Mouse (Mus musculus) CH12.LX (cell line): ENCODE measurements around the gene Sun1. TPM values are rescaled to one million over a fixed set of nuclear protein-coding genes. Genes with fewer than 3 reads are reported as not detected.

Source experiments
- DNase-seq: peaks from one replicate; pipeline ENCODE4 v3.0.0-alpha.2; 2013; ENCODE audit errors: extremely low read depth
- H3K27ac ChIP-seq: 2 replicates; pipeline ENCODE4 v1.5.1; 2012; ENCODE audit warnings: low read depth, mild to moderate bottlenecking, control low read depth, moderate library complexity; ENCODE audit not compliant: insufficient read depth
- H3K27me3 ChIP-seq: replicated peaks from 2 replicates; pipeline ENCODE3; 2012; ENCODE audit warnings: inconsistent platforms
- H3K36me3 ChIP-seq, 2 experiments: replicated peaks in 1 of 2; 2 replicates each; pipeline versions ENCODE3 to v1.6.1; 2012; ENCODE audit warnings: inconsistent platforms in 1 of 2, low read length in 1 of 2, mild to moderate bottlenecking in 1 of 2, mixed read lengths in 1 of 2, moderate library complexity in 1 of 2; ENCODE audit not compliant: control insufficient read depth in 1 of 2, insufficient read depth in 1 of 2
- H3K4me1 ChIP-seq, 2 experiments: 2 replicates each; pipeline ENCODE4 v1.6.1; 2012; ENCODE audit warnings: inconsistent platforms in 1 of 2, moderate library complexity in 1 of 2; ENCODE audit not compliant: insufficient read depth in 2 of 2, control insufficient read depth in 1 of 2
- H3K4me2 ChIP-seq: 2 replicates; pipeline ENCODE4 v1.6.1; 2012; ENCODE audit warnings: low read depth, mild to moderate bottlenecking, control low read depth; ENCODE audit not compliant: poor library complexity, insufficient read depth, severe bottlenecking
- H3K4me3 ChIP-seq, 3 experiments: fragments of 150-350 bp in 1 of 3; sonication (generic) in 1 of 3; replicated peaks in 1 of 3; 2 replicates each; pipeline versions ENCODE3 to v1.5.1; 2011 to 2012; ENCODE audit warnings: low read depth in 2 of 3, low read length in 2 of 3, mild to moderate bottlenecking in 2 of 3, moderate library complexity in 2 of 3, control low read depth in 1 of 3, improper control_type of control experiment in 1 of 3, inconsistent platforms in 1 of 3, mixed read lengths in 1 of 3; ENCODE audit not compliant: poor library complexity in 1 of 3
- H3K79me2 ChIP-seq: replicated peaks from 2 replicates; pipeline ENCODE4 v1.6.1; 2012; ENCODE audit warnings: mild to moderate bottlenecking, moderate library complexity; ENCODE audit not compliant: control insufficient read depth, poor library complexity, insufficient read depth, severe bottlenecking; ENCODE audit errors: extremely low read depth
- H3K9ac ChIP-seq: 2 replicates; pipeline ENCODE4 v1.6.1; 2012; ENCODE audit warnings: low read depth, mild to moderate bottlenecking, control low read depth, moderate library complexity; ENCODE audit not compliant: insufficient read depth
- H3K9me3 ChIP-seq: replicated peaks from 2 replicates; pipeline ENCODE3; 2012; ENCODE audit warnings: low read length, inconsistent platforms, mixed read lengths
- CHD1 ChIP-seq: IDR thresholded peaks from 2 replicates; pipeline ENCODE4 v1.6.1; 2012; ENCODE audit warnings: low read depth, low read length, improper control_type of control experiment, inconsistent platforms
- E2F4 ChIP-seq: IDR thresholded peaks from 2 replicates; pipeline ENCODE4 v1.6.1; 2011; ENCODE audit warnings: low read depth, low read length, improper control_type of control experiment; ENCODE audit not compliant: insufficient replicate concordance
- ETS1 ChIP-seq: conservative IDR thresholded peaks from 2 replicates; pipeline ENCODE4 v1.6.1; 2012; ENCODE audit warnings: low read depth, mild to moderate bottlenecking, inconsistent platforms, low read length, improper control_type of control experiment, moderate library complexity
- HCFC1 ChIP-seq: IDR thresholded peaks from 2 replicates; pipeline ENCODE4 v1.6.1; 2012; ENCODE audit warnings: low read depth, mild to moderate bottlenecking, inconsistent platforms, low read length, improper control_type of control experiment
- JUND ChIP-seq: conservative IDR thresholded peaks from 2 replicates; pipeline ENCODE4 v1.6.1; 2011; ENCODE audit warnings: low read depth, low read length, improper control_type of control experiment
- MAFK ChIP-seq: IDR thresholded peaks from 2 replicates; pipeline ENCODE4 v1.6.1; 2011; ENCODE audit warnings: low read length, improper control_type of control experiment; ENCODE audit not compliant: insufficient replicate concordance
- MAZ ChIP-seq: IDR thresholded peaks from 2 replicates; pipeline ENCODE4 v1.6.1; 2012; ENCODE audit warnings: low read depth, mild to moderate bottlenecking, inconsistent platforms, low read length, improper control_type of control experiment, moderate library complexity
- MEF2A ChIP-seq: IDR thresholded peaks from 2 replicates; pipeline ENCODE4 v1.6.1; 2014; ENCODE audit warnings: low read depth, mild to moderate bottlenecking, inconsistent platforms, low read length, improper control_type of control experiment, borderline replicate concordance
- MXI1 ChIP-seq: IDR thresholded peaks from 2 replicates; pipeline ENCODE4 v1.6.1; 2011; ENCODE audit warnings: mild to moderate bottlenecking, low read depth, low read length, improper control_type of control experiment
- NRF1 ChIP-seq: IDR thresholded peaks from 2 replicates; pipeline ENCODE4 v1.6.1; 2014; ENCODE audit warnings: low read depth, mild to moderate bottlenecking, inconsistent platforms, low read length, improper control_type of control experiment, moderate library complexity
- PAX5 ChIP-seq: IDR thresholded peaks from 2 replicates; pipeline ENCODE4 v1.6.1; 2012; ENCODE audit warnings: low read length, inconsistent platforms, mixed read lengths
- POLR2A ChIP-seq: IDR thresholded peaks from 2 replicates; pipeline ENCODE4 v1.6.1; 2011; ENCODE audit warnings: low read depth, mild to moderate bottlenecking, improper control_type of control experiment, low read length
- POLR2AphosphoS2 ChIP-seq: IDR thresholded peaks from 2 replicates; pipeline ENCODE4 v1.6.1; 2011; ENCODE audit warnings: low read depth, low read length, improper control_type of control experiment
- RCOR1 ChIP-seq: conservative IDR thresholded peaks from 2 replicates; pipeline ENCODE4 v1.6.1; 2012; ENCODE audit warnings: low read depth, mild to moderate bottlenecking, inconsistent platforms, low read length, improper control_type of control experiment
- SIN3A ChIP-seq: IDR thresholded peaks from 2 replicates; pipeline ENCODE4 v1.6.1; 2012; ENCODE audit warnings: low read length, improper control_type of control experiment, inconsistent platforms
- SMC3 ChIP-seq: IDR thresholded peaks from 2 replicates; pipeline ENCODE4 v1.6.1; 2011; ENCODE audit warnings: low read depth, low read length, improper control_type of control experiment
- TBP ChIP-seq: conservative IDR thresholded peaks from 2 replicates; pipeline ENCODE4 v1.6.1; 2011; ENCODE audit warnings: low read depth, low read length, improper control_type of control experiment
- TCF12 ChIP-seq: IDR thresholded peaks from 2 replicates; pipeline ENCODE4 v1.6.1; 2014; ENCODE audit warnings: low read depth, mild to moderate bottlenecking, inconsistent platforms, low read length, improper control_type of control experiment
- USF1 ChIP-seq: IDR thresholded peaks from 2 replicates; pipeline ENCODE4 v1.6.1; 2014; ENCODE audit warnings: low read depth, mild to moderate bottlenecking, inconsistent platforms, low read length, improper control_type of control experiment
- USF2 ChIP-seq: conservative IDR thresholded peaks from 2 replicates; pipeline ENCODE4 v1.6.1; 2011; ENCODE audit warnings: low read depth, low read length, improper control_type of control experiment
- ZC3H11A ChIP-seq: IDR thresholded peaks from 2 replicates; pipeline ENCODE4 v1.6.1; 2012; ENCODE audit warnings: low read depth, mild to moderate bottlenecking, inconsistent platforms, low read length, improper control_type of control experiment
- ZKSCAN1 ChIP-seq: IDR thresholded peaks from 2 replicates; pipeline ENCODE4 v1.6.1; 2012; ENCODE audit warnings: low read depth, inconsistent platforms, low read length, improper control_type of control experiment, borderline replicate concordance
- ZMIZ1 ChIP-seq: IDR thresholded peaks from 2 replicates; pipeline ENCODE4 v1.6.1; 2012; ENCODE audit warnings: low read depth, mild to moderate bottlenecking, inconsistent platforms, low read length, improper control_type of control experiment
- ZNF384 ChIP-seq: IDR thresholded peaks from 2 replicates; pipeline ENCODE4 v1.6.1; 2012; ENCODE audit warnings: low read depth, low read length, improper control_type of control experiment, inconsistent platforms
- dilution Hi-C: fragments of 300-500 bp; cut with MboI; formaldehyde crosslinking; loops from 2 replicates; pipeline ENCODE4 v1.14.3; 2020; ENCODE audit warnings: low sequenced_read_pairs; ENCODE audit not compliant: extremely low pct_unique_long_range_greater_than_20kb, extremely low pct_ligation_motif_present
- in situ Hi-C: fragments of 300-500 bp; cut with MboI; formaldehyde crosslinking; loops from 3 replicates; pipeline ENCODE4 v1.14.3; 2019; ENCODE audit warnings: low sequenced_read_pairs, low pct_ligation_motif_present, low pct_unique_long_range_greater_than_20kb, mixed read lengths
- polyA plus RNA-seq: library from polyadenylated mRNA; unstranded; fragments of >175 nt; gene quantifications from 2 replicates; pipeline ENCODE4 v1.2.1, GENCODE M21; 2012; ENCODE audit warnings: low read depth; ENCODE audit not compliant: insufficient read length
- total RNA-seq, 2 experiments: library from RNA; depleted of rRNA; stranded (reverse); fragments of 300-350 nt in 1 of 2; fragments of >200 nt in 1 of 2; gene quantifications; 2 replicates each; pipeline ENCODE4 v1.2.3; 2012 to 2014

The Sun1 gene
- total and polyA plus RNA-seq, 3 experiments = 10.1 to 18.5 (median 12.9) TPM

DNA sequence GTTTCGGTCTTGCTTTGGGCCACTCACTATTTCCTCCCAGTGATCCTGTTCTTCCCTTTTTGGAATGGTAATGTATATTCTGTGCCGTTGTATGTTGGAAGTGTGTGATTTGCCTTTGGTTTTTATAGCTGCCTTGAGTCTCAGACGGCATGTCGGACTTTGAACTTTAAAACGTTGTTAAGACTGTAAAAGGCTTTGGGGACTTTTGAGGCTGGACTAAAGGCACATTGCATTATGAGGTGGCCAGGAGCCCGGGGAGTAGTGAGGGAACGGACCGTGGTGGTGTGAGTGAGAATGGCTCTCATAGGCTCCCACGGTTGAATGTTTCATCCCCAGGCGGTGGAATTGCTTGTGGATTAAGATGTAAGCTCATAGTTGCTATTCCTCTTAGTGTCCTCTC is 96.7 kb downstream of the Sun1 start:
- dilution Hi-C loops = no loop called here
- H3K4me3 ChIP-seq = no peak overlapping the region
- peaks cover 48% of the 10 kb centered on the region for H3K9me3 ChIP-seq
- H3K27me3 ChIP-seq = no peaks in the 10 kb centered on the region
- H3K9ac ChIP-seq = no peak overlapping the region
- H3K27ac ChIP-seq = peak overlapping the region; percentile 100; the same call in 1 of the 2 replicates
- in situ Hi-C loops = no loop called here
- H3K4me2 ChIP-seq = no peak overlapping the region
- TF ChIP-seq RCOR1 (no peak), PAX5 (no peak), ETS1 (no peak), TBP (no peak), MXI1 (no peak), USF2 (no peak), ZMIZ1 (no peak), ZC3H11A (no peak), MAZ (no peak), USF1 (no peak), HCFC1 (no peak), ZNF384 (no peak), NRF1 (no peak), ZKSCAN1 (no peak), MAFK (no peak), POLR2A (no peak), CHD1 (no peak), E2F4 (no peak), SIN3A (no peak)
- peaks cover 40 to 88% of the 10 kb centered on the region in 2 experiments for H3K4me1 ChIP-seq
- no peaks in the 10 kb centered on the region for H3K79me2 ChIP-seq
- no peak for DNase-seq
- H3K36me3 ChIP-seq = peaks cover 30 to 68% of the 10 kb centered on the region in 2 experiments

DNA sequence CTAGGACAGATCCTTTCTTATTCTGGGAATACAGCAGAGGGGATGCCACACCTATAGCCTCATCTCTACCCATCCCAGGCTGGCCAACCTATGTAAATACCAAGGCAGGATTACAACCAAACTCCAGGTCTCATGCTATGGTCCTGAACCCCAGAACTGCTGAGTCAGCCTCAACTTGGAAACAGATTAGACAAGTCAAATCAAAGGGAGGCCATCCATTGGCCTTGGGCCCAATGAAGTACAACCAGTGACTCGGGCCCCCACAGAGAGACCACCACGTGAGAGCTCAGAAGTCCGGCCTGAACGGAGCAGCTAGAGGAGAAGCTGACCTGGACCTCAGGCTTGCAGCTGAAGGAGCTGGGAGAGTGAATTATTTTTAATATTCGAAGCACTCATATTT is 97.3 kb downstream of the Sun1 start:
- in situ Hi-C loops = no loop called here
- H3K79me2 ChIP-seq = no peaks in the 10 kb centered on the region
- H3K27me3 ChIP-seq = no peaks in the 10 kb centered on the region
- H3K4me1 ChIP-seq = peaks cover 47 to 89% of the 10 kb centered on the region in 2 experiments
- peak overlapping the region; percentile 36 for H3K9ac ChIP-seq
- peak overlapping the region; percentile 44; the same call in 1 of the 2 replicates for H3K4me2 ChIP-seq
- no peak for DNase-seq
- peaks cover 24 to 64% of the 10 kb centered on the region in 2 experiments for H3K36me3 ChIP-seq
- dilution Hi-C loops = no loop called here
- peak overlapping the region in 1 of 3 experiments; percentile 2 for H3K4me3 ChIP-seq
- peak overlapping the region; percentile 100 for H3K27ac ChIP-seq
- peak; percentile 96 for TF ChIP-seq MAFK
- TF ChIP-seq SIN3A = no peak
- TF ChIP-seq MEF2A = no peak
- no peak for TF ChIP-seq JUND
- TF ChIP-seq POLR2AphosphoS2 = 0 out of 2 replicates have a peak, but pooled peaks have one; percentile 1
- TF ChIP-seq TCF12 = no peak
- no peak for TF ChIP-seq SMC3
- peaks cover 41% of the 10 kb centered on the region for H3K9me3 ChIP-seq
